Mouse (Mus musculus) MEL (cell line): ENCODE measurements around the gene Ubr1.

Experiments
- EP300 ChIP-seq, 2 experiments: IDR thresholded peaks; 2 replicates each; pipeline ENCODE4 v1.6.1; 2011; ENCODE audit warnings: improper control_type of control experiment in 2 of 2, low read length in 2 of 2, low read depth in 1 of 2, mild to moderate bottlenecking in 1 of 2
- POLR2A ChIP-seq, 2 experiments: IDR thresholded peaks; 2 replicates each; pipeline ENCODE4 v1.6.1; 2011 to 2012; ENCODE audit warnings: low read length in 2 of 2, mild to moderate bottlenecking in 2 of 2, control low read depth in 1 of 2, improper control_type of control experiment in 1 of 2, low read depth in 1 of 2, moderate library complexity in 1 of 2; ENCODE audit not compliant: control insufficient read depth in 1 of 2, insufficient read depth in 1 of 2, poor library complexity in 1 of 2
- RAD21 ChIP-seq: IDR thresholded peaks from 2 replicates; pipeline ENCODE4 v1.6.1; 2011; ENCODE audit warnings: mild to moderate bottlenecking, low read depth, low read length, improper control_type of control experiment
- RCOR1 ChIP-seq: IDR thresholded peaks from 2 replicates; pipeline ENCODE4 v1.6.1; 2012; ENCODE audit warnings: low read depth, mild to moderate bottlenecking, inconsistent platforms, low read length, improper control_type of control experiment
- SIN3A ChIP-seq: IDR thresholded peaks from 2 replicates; pipeline ENCODE4 v1.6.1; 2012; ENCODE audit warnings: low read length, improper control_type of control experiment, inconsistent platforms
- TAL1 ChIP-seq: IDR thresholded peaks from 2 replicates; pipeline ENCODE4 v1.6.1; 2012; ENCODE audit warnings: mild to moderate bottlenecking, inconsistent platforms, low read length, moderate library complexity, mixed read lengths
- USF1 ChIP-seq: IDR thresholded peaks from 2 replicates; pipeline ENCODE4 v1.6.1; 2014; ENCODE audit warnings: low read depth, mild to moderate bottlenecking, inconsistent platforms, low read length, improper control_type of control experiment, moderate library complexity
- ZNF384 ChIP-seq: IDR thresholded peaks from 2 replicates; pipeline ENCODE4 v1.6.1; 2012; ENCODE audit warnings: low read depth, mild to moderate bottlenecking, inconsistent platforms, low read length, improper control_type of control experiment

GRCm38 (mm10) chr2:120983611-120984010 lies 13.1 kb upstream of the Ubr1 start:
- no peak for TF ChIP-seq RCOR1
- no peak for TF ChIP-seq SIN3A
- TF ChIP-seq USF1 = no peak
- TF ChIP-seq POLR2A (IDR thresholded peaks at IDR 0.05; ENCODE audit: control insufficient read depth in 1 of 2, insufficient read depth in 1 of 2, low read depth in 1 of 2, low read length in 2 of 2, poor library complexity in 1 of 2) = no peak
- TF ChIP-seq TAL1 = no peak
- no peak for TF ChIP-seq ZNF384
- no peak for TF ChIP-seq EP300 (IDR thresholded peaks at IDR 0.05; ENCODE audit: low read depth in 1 of 2, low read length in 2 of 2)
- no peak for TF ChIP-seq RAD21
